Mouse (Mus musculus): ENCODE data around the gene Zxdc.

Gene Zxdc

DNA sequence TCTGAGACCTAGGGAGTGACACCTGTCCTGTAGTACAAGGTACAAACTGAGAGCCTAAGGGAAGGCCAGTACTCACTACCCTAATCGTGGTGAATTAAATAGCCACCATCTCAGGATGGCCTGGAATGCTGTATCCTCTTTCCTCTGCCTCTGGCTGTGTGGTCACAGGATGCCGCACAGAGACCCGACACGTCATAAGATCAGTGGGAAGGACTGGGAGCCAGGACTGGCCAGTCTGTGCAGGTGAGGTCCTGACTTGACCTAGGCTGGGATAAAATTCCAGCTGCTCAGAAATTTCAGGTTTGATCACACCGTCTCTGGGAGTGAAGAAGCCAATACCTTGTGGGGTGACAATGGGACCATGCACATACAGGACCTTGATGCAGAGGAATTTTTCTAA, 82.2 kb downstream of the Zxdc start:
- no peak for DNase-seq (ENCODE audit: extremely low spot score, low spot score)

DNA sequence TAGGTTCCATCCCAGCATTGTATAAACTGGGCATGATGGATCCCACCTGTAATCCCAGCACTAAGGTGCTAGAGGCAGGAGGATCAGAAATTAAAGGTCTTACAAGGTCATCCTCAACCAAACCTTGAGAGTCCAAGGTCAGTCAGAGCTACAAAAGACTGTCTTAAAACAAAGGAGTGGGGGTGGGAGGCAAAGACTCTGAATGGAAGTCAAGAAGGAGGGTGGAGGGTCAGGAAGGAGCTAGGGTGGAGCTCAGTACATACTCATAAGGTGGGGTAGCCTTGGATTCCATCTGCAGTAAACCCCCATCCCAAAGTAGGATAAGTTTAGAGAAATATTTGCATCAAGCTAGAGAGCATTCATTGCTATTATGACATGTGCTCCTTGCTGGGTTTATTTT, 83.3 kb downstream of the Zxdc start:
- DNase-seq (ENCODE audit: extremely low spot score, low spot score), result no peak
